ENCODE assay signal across 9 mouse cellular contexts in the genomic region with DNA sequence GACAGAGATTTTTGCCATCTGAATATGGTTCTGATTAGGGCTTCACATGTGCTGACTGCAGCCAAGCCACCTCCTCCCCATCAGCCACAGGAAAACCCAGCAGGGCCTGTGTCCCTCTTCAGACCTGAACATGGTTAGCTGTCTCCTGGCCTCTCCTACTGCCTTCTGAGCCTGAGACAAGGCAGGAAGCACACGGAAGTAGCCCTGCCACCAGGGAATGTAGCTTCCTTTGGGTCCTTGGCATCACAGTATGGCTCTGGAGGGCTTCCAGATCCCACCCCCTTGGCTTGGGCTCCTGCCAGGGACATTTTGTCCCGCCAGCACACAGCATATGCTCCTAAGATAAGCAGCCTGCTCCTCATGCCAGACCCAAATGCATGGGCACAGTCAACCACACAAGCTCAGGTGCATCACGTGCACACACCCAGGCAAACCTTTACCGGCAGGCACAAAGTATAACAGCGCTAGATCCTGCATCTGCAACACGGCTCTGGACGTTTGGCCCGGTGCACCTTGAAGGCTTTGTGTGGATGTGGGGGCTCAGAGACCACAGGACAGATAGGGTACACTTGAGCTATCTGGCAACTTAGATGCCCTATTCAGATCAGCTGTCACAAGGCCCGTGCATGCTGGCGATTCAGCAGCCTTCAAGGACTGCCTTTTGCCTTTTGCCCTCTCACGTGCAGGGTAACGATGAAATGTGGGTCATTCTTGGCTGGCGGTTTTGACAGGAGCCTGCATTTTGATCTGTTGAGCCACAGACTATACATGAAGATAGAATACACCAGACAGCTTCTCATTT. TPM values are rescaled to one million over a fixed set of nuclear protein-coding genes. Genes with fewer than 3 reads are reported as not detected.
DNase-seq lines count a peak whose midpoint lies in the region; ATAC-seq and TF ChIP-seq lines count a peak whose summit lies in the region.
"Had no signal": no experiment of that assay in that cellular context is flagged by ENCODE, and none has a peak within 500 bp of the region (broad histone marks: within the 10 kb centered on the region; RNA-seq: fewer than 3 reads in every experiment).

No protein-coding gene starts in this region.

- intact Hi-C loops in heart, postnatal 36 days (cut with DNase I), result no loop called here
- intact Hi-C loops in left cerebral cortex, postnatal 36 days (cut with DNase I), result loop anchor here (5.0 kb wide), 1 partner anchor 70 kb away; no protein-coding TSS in a partner anchor

- no peaks in the 10 kb centered on the region for H3K4me1 ChIP-seq in G1E (ENCODE audit: insufficient read depth, low read depth, low read length)
- H3K4me1 ChIP-seq: stomach, embryonic 15.5 days had no signal

- H3K36me3 ChIP-seq in G1E (replicated peaks), result no peaks in the 10 kb centered on the region
- H3K36me3 ChIP-seq: stomach, embryonic 15.5 days had no signal

- H3K27me3 ChIP-seq in G1E (ENCODE audit: insufficient read depth, low read length), result no peaks in the 10 kb centered on the region
- H3K27me3 ChIP-seq: stomach, embryonic 15.5 days had no signal

- no peak for ATAC-seq in G1E (ENCODE audit: extremely low read depth, insufficient number of reproducible peaks, low FRiP score, poor library complexity, severe bottlenecking)
- peak; percentile 50 for ATAC-seq in common myeloid progenitor, adult 5-6 weeks (replicated peaks; ENCODE audit: low read depth, poor library complexity, severe bottlenecking)

- no peak for TF ChIP-seq CTCF in G1E (IDR thresholded peaks at IDR 0.05; ENCODE audit: low read depth, low read length)

- H3K4me3 ChIP-seq in G1E (ENCODE audit: low read depth, low read length), result peak overlapping the region; percentile 13; the same call in 1 of the 2 replicates
- H3K4me3 ChIP-seq: stomach, embryonic 15.5 days had no signal

- H3K9me3 ChIP-seq in G1E (replicated peaks), result peaks cover 81% of the 10 kb centered on the region
- H3K9me3 ChIP-seq: stomach, embryonic 15.5 days had no signal

- DNase-seq in G1E (ENCODE audit: low spot score), result no peak
- peak; percentile 69 for DNase-seq in NIH3T3 (ENCODE audit: low read depth)
- DNase-seq in heart, postnatal 36 days, result peak; percentile 73 to 80
- peak; percentile 88 to 89 for DNase-seq in left cerebral cortex, postnatal 36 days (ENCODE audit: low spot score in 2 of 2)
- DNase-seq in right cerebral cortex, postnatal 4 days, result peak; percentile 70
- DNase-seq in spleen, postnatal 36 days (ENCODE audit: low spot score in 2 of 2), result no peak

RNA-seq across cellular contexts. Expression of a gene that starts 27.4 kb away (rescaled TPM):
- total RNA-seq in G1E (2014; fragmentation: Nextera tagmentation) (not detected in 2 replicates), G1E (2017) (not detected in 2 replicates)
- not detected in 2 replicates for polyA plus RNA-seq in G1E (2012)
- total RNA-seq in common myeloid progenitor, adult 5-6 weeks (2017), result not detected in 2 replicates
- not detected for total RNA-seq in heart, postnatal 36 days (2021)
- total RNA-seq in left cerebral cortex, postnatal 36 days (2021), result 1 to 10 TPM; 1.1 to 2.5 TPM
- polyA plus RNA-seq: liver, embryonic 14.5 days; stomach, embryonic 15.5 days had no signal

Comparison
In these comparisons a context has a peak if more than half of its experiments do, and no peak if none do; other contexts are left out.
1. DNase-seq: peak in NIH3T3 (single experiment), heart, postnatal 36 days (2 of 2), left cerebral cortex, postnatal 36 days (2 of 2) and right cerebral cortex, postnatal 4 days (single experiment); none in G1E (single experiment) and spleen, postnatal 36 days (0 of 2).